Mouse (Mus musculus) olfactory bulb, adult 2 months (tissue): ENCODE results near the gene Mgat4a.

Source experiments
- CTCF ChIP-seq: fragments of 200-500 bp; IDR thresholded peaks from 2 replicates; pipeline ENCODE4 v1.5.1; 2012; ENCODE audit warnings: low read depth, mild to moderate bottlenecking, low read length, moderate library complexity; ENCODE audit not compliant: insufficient read depth
- POLR2A ChIP-seq: fragments of 200-500 bp; IDR thresholded peaks from 2 replicates; pipeline ENCODE4 v1.6.1; 2012; ENCODE audit warnings: mild to moderate bottlenecking, low read depth, low read length, moderate library complexity; ENCODE audit not compliant: insufficient read depth

GRCm38 (mm10) chr1:37467806-37468205 is 73.0 kb downstream of the Mgat4a start:
- TF ChIP-seq CTCF (no peak), POLR2A (no peak)
